Mouse (Mus musculus) cerebellum, adult 2 months (tissue): ENCODE results near the gene Crbn. TPM values are rescaled to one million over a fixed set of nuclear protein-coding genes. Genes with fewer than 3 reads are reported as not detected.

Source experiments
- DNase-seq, 2 experiments: peaks; one replicate each; pipeline ENCODE4 v3.0.0; 2021
- H3K27ac ChIP-seq: fragments of 200-500 bp; 2 replicates; pipeline ENCODE4 v1.5.1; 2012; ENCODE audit warnings: low read length, control low read depth, inconsistent platforms; ENCODE audit not compliant: insufficient read depth
- H3K27me3 ChIP-seq: fragments of 200-500 bp; 2 replicates; pipeline ENCODE4 v1.6.1; 2012; ENCODE audit warnings: inconsistent platforms, mild to moderate bottlenecking, low read length, moderate library complexity; ENCODE audit not compliant: control insufficient read depth, insufficient read depth
- H3K4me1 ChIP-seq: fragments of 200-500 bp; 2 replicates; pipeline ENCODE4 v1.6.1; 2011; ENCODE audit warnings: low read length; ENCODE audit not compliant: control insufficient read depth, insufficient read depth
- H3K4me3 ChIP-seq: fragments of 200-500 bp; replicated peaks from 2 replicates; pipeline ENCODE3; 2011; ENCODE audit warnings: mild to moderate bottlenecking, low read depth, low read length, control low read depth; ENCODE audit not compliant: insufficient read depth
- CTCF ChIP-seq: fragments of 200-500 bp; IDR thresholded peaks from 2 replicates; pipeline ENCODE4 v1.5.1; 2011; ENCODE audit warnings: low read depth, mild to moderate bottlenecking, control low read depth, low read length, moderate library complexity, borderline replicate concordance; ENCODE audit not compliant: insufficient read depth
- POLR2A ChIP-seq: fragments of 200-500 bp; IDR thresholded peaks from 2 replicates; pipeline ENCODE4 v1.6.1; 2011; ENCODE audit warnings: low read length, control low read depth, borderline replicate concordance; ENCODE audit not compliant: insufficient read depth
- WGBS: fragments of 180-500 bp; shearing (Covaris S2); methylation state at CpG from one replicate; pipeline ENCODE4 v1.1.7; 2018; 5-methylcytosine and 5-hydroxymethylcytosine counted together
- polyA plus RNA-seq: library from polyadenylated mRNA; depleted of rRNA; stranded (reverse); fragments of >200 nt; gene quantifications from 2 replicates; pipeline ENCODE4 v1.2.3, GENCODE M21; 2012

Gene Crbn
- polyA plus RNA-seq, 1 experiment, result 57.3 TPM

DNA sequence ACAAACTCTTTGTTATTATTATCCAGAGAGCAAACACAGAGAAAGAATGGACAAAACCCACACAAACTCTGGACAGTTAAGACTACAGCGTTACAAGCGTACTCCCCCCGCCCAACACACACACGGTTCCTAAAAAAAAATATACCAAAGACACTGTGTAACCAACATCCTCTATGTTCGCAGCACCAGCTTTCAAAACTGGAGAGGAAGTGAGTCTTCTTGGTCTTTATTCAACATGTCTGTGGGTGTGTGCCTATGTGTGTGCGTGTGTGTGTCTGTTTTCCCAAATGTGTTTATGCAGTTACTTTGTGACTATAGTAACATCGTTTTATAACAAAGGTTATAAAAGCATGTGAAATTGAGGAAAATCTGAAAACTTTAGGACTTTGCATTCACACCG is 8.4 kb downstream of the Crbn start:
- 93% methylated on average over 8 of the region's 8 CpGs for WGBS
- no peak overlapping the region for H3K27ac ChIP-seq
- no peak for DNase-seq
- no peak overlapping the region for H3K4me3 ChIP-seq
- H3K4me1 ChIP-seq, result peaks cover under 1% of the 10 kb centered on the region; the same call in 1 of the 2 replicates
- TF ChIP-seq CTCF (no peak), POLR2A (no peak)
- no peaks in the 10 kb centered on the region for H3K27me3 ChIP-seq

DNA sequence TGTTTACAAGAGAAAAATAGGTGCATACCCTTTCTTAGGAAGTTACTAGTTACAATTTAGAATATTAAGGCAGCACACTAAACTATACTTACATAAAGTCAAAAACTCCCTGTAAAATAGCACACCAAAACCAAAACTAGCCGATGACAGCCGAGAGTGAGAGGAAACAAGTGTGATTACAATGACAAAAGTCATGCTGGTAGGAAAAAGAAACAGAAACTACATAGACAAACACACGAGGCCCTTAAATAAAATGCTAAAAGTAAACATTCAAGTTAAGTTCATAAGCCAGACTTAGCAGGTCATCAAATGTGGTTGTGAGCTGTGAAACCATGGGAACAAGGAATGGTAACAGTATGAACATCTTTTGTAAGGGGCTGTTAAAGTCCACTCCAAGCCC is 12.7 kb downstream of the Crbn start:
- no peak overlapping the region for H3K27ac ChIP-seq
- no peak for DNase-seq
- no peak for TF ChIP-seq POLR2A
- TF ChIP-seq CTCF, result no peak
- no peaks in the 10 kb centered on the region for H3K27me3 ChIP-seq
- H3K4me3 ChIP-seq, result no peak overlapping the region
- H3K4me1 ChIP-seq, result no peaks in the 10 kb centered on the region
- 88% methylated on average over 3 of the region's 3 CpGs for WGBS

- H3K4me1 ChIP-seq, result no peaks in the 10 kb centered on the region
- H3K4me3 ChIP-seq, result peak overlapping the region; percentile 94
- no peak overlapping the region for H3K27ac ChIP-seq
- TF ChIP-seq POLR2A, result no peak
- TF ChIP-seq CTCF, result no peak
- DNase-seq, result no peak
- WGBS, result 39% methylated on average over 4 of the region's 4 CpGs
- no peaks in the 10 kb centered on the region for H3K27me3 ChIP-seq
These were observed 29.8 kb downstream of the Crbn start for GRCm38 (mm10) chr6:106770046-106770445.

DNA sequence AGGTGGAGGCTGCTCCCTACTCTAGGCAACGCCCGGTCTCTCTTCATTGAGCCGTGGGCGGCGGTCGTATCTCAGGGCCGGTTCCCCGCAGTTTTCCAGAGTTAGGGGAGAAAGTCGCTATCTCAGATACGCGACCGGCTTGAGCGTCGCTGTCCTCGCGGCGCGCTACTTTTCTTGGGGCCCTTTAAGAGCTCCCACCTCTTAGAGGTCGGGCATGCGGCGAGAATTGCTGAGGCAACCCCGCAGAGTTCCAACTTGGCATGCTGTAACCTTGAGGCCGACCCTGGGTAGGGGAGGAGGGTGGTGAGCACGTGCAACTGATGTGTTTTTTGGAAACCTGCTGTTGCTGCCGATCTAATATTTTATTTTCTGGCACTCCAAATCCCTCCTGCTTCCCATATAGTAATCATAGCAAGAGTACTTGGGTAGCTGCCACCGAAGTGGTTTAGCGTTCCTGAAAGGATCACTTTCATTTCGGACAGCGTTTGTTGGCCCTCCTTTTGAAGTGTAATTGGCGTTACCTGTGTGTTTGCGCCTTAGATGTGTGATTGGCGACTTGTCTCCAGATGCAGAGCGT is 30.5 kb downstream of the Crbn start:
- H3K27ac ChIP-seq, result no peak overlapping the region
- WGBS, result 1% methylated on average over 33 of the region's 33 CpGs
- no peaks in the 10 kb centered on the region for H3K27me3 ChIP-seq
- peak overlapping the region; percentile 94 for H3K4me3 ChIP-seq
- no peak for DNase-seq
- TF ChIP-seq CTCF, result no peak
- no peak for TF ChIP-seq POLR2A
- no peaks in the 10 kb centered on the region for H3K4me1 ChIP-seq

DNA sequence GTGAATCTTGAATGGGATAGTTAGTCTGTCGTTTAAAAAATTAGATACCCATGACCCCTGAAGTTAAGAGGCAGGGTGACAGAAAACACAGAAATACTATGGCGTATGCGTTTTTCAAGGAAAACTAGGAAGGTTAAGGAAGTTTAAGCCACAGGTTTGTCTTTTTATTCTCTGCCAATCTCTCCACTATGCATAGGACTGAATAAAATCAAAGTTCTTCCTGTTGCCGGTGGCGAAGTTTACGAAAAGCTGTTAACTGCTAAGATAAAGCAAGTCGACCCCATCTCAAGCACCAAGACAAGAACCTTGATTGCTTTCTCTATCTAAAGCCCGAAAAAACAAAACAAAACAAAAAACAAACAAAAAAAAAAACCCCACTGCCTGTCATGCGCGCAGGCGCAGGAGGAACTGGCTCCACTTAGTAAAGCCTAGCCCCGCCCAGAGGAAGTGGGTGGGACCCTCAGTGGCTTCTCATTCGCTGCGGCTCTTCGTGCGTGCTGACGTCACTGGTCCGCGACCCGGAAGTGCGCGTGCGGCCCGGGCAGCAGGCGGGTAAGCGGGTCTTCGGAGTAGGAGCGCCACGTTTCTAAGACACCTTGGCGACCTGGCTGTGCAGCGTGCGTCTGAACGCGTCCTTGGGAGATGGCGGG is 31.1 kb downstream of the Crbn start, which contains the start of gene Trnt1:
Gene Trnt1, plus strand, starts transcription at position 481 of the 650 bp plus-strand sequence.
- Histone ChIP-seq H3K27ac (no peak within 1 kb of the TSS), H3K4me3 (peak within 1 kb of the TSS; percentile 94), H3K4me1 (no peaks in the 10 kb centered on the region), H3K27me3 (no peaks in the 10 kb centered on the region)
- DNase-seq, result peak; percentile 95 to 96
- no peak for TF ChIP-seq CTCF
- peak; percentile 81 for TF ChIP-seq POLR2A
- 8% methylated on average over 35 of the region's 35 CpGs for WGBS

- TF ChIP-seq CTCF, result no peak
- TF ChIP-seq POLR2A, result no peak
- Histone ChIP-seq H3K4me3 (no peak overlapping the region), H3K27me3 (no peaks in the 10 kb centered on the region), H3K27ac (no peak overlapping the region), H3K4me1 (no peaks in the 10 kb centered on the region)
- no peak for DNase-seq
- WGBS, result 79% methylated on average over 4 of the region's 4 CpGs
These were observed 33.1 kb downstream of the Crbn start for GRCm38 (mm10) chr6:106766774-106767173.

GRCm38 (mm10) chr6:106765892-106766291 is 34.0 kb downstream of the Crbn start:
- Histone ChIP-seq H3K27me3 (no peaks in the 10 kb centered on the region), H3K4me3 (no peak overlapping the region), H3K4me1 (no peaks in the 10 kb centered on the region), H3K27ac (no peak overlapping the region)
- DNase-seq, result no peak
- no peak for TF ChIP-seq POLR2A
- TF ChIP-seq CTCF, result no peak
- WGBS, result 78% methylated on average over 1 of the region's 1 CpGs

GRCm38 (mm10) chr6:106761486-106761885 is 38.4 kb downstream of the Crbn start:
- Histone ChIP-seq H3K4me1 (no peaks in the 10 kb centered on the region), H3K4me3 (no peak overlapping the region), H3K27me3 (no peaks in the 10 kb centered on the region), H3K27ac (no peak overlapping the region)
- TF ChIP-seq CTCF, result no peak
- TF ChIP-seq POLR2A, result no peak
- no peak for DNase-seq
- WGBS, result 86% methylated on average over 1 of the region's 1 CpGs
